Mouse (Mus musculus): ENCODE measurements around the gene Npr2.

GRCm38 (mm10) chr4:43604751-43605685 is 26.7 kb upstream of the Npr2 start:
- no peak for TF ChIP-seq CTCF (IDR thresholded peaks at IDR 0.05; ENCODE audit: extremely low read depth, insufficient read depth, low read length)
- no peak for TF ChIP-seq POLR2A (IDR thresholded peaks at IDR 0.05; ENCODE audit: extremely low read depth, insufficient read depth, low read length)
